Mouse (Mus musculus) olfactory bulb, adult 2 months (tissue): ENCODE results near the gene Gm20696.

ENCODE experiments used
- CTCF ChIP-seq: fragments of 200-500 bp; IDR thresholded peaks from 2 replicates; pipeline ENCODE4 v1.5.1; 2012; ENCODE audit warnings: low read depth, mild to moderate bottlenecking, low read length, moderate library complexity; ENCODE audit not compliant: insufficient read depth
- POLR2A ChIP-seq: fragments of 200-500 bp; IDR thresholded peaks from 2 replicates; pipeline ENCODE4 v1.6.1; 2012; ENCODE audit warnings: mild to moderate bottlenecking, low read depth, low read length, moderate library complexity; ENCODE audit not compliant: insufficient read depth

GRCm38 (mm10) chr6:99599229-99599628 lies 67.4 kb downstream of the Gm20696 start:
- TF ChIP-seq CTCF (no peak), POLR2A (no peak)
